Mouse (Mus musculus) cerebellum, postnatal 4 days (tissue): Measurements from ENCODE around the gene Six3.

ENCODE experiments used
- DNase-seq, 2 experiments: peaks; one replicate each; pipeline ENCODE4 v3.0.0; 2022; ENCODE audit warnings: low spot score in 2 of 2, mixed read lengths in 1 of 2

The Six3 gene

GRCm38 (mm10) chr17:85613266-85613860 lies at the start of gene Six3:
Gene Six3 (plus strand): TSS chr17:85613608.
- no peak for DNase-seq

GRCm38 (mm10) chr17:85564107-85564506 lies 49.3 kb upstream of the Six3 start:
- DNase-seq = no peak

- no peak for DNase-seq
These were observed 39.4 kb upstream of the Six3 start for GRCm38 (mm10) chr17:85574023-85574422.

GRCm38 (mm10) chr17:85578290-85578689 lies 35.1 kb upstream of the Six3 start:
- DNase-seq = no peak

- DNase-seq = no peak
These were observed 34.1 kb upstream of the Six3 start for GRCm38 (mm10) chr17:85579350-85579749.

GRCm38 (mm10) chr17:85580221-85580620 lies 33.2 kb upstream of the Six3 start:
- no peak for DNase-seq

GRCm38 (mm10) chr17:85584170-85584569 lies 29.2 kb upstream of the Six3 start:
- DNase-seq = no peak

GRCm38 (mm10) chr17:85584573-85584972 lies 28.8 kb upstream of the Six3 start:
- no peak for DNase-seq

- no peak for DNase-seq
These were observed 27.6 kb upstream of the Six3 start for GRCm38 (mm10) chr17:85585779-85586178.

- no peak for DNase-seq
These were observed 21.4 kb upstream of the Six3 start for GRCm38 (mm10) chr17:85591976-85592375.

- no peak for DNase-seq
These were observed 17.6 kb upstream of the Six3 start for GRCm38 (mm10) chr17:85595853-85596252.

GRCm38 (mm10) chr17:85596341-85596890 lies 17.0 kb upstream of the Six3 start:
- DNase-seq = no peak

GRCm38 (mm10) chr17:85599520-85599919 lies 13.9 kb upstream of the Six3 start:
- no peak for DNase-seq

GRCm38 (mm10) chr17:85606463-85606862 lies 6.9 kb upstream of the Six3 start:
- DNase-seq = no peak

- no peak for DNase-seq
These were observed 5.6 kb upstream of the Six3 start for GRCm38 (mm10) chr17:85607556-85608365.

- no peak for DNase-seq
These were observed 4.9 kb upstream of the Six3 start for GRCm38 (mm10) chr17:85608366-85609093.

GRCm38 (mm10) chr17:85609094-85609425 lies 4.3 kb upstream of the Six3 start:
- no peak for DNase-seq

GRCm38 (mm10) chr17:85609621-85610392 lies 3.6 kb upstream of the Six3 start:
- no peak for DNase-seq

- DNase-seq = no peak
These were observed 2.9 kb upstream of the Six3 start for GRCm38 (mm10) chr17:85610393-85611115.

GRCm38 (mm10) chr17:85611521-85612515 lies 1.6 kb upstream of the Six3 start:
- no peak for DNase-seq
